Mouse (Mus musculus) lung, embryonic 16.5 days (tissue): ENCODE measurements around the gene Lmbrd2. TPM values are rescaled to one million over a fixed set of nuclear protein-coding genes. Genes with fewer than 3 reads are reported as not detected.

Source experiments
- ATAC-seq: fragments of 200-750 bp; cut with Nextera tagmentation; 2 replicates; pipeline ENCODE4 v1.8.0; 2017; ENCODE audit warnings: low read depth, mild to moderate bottlenecking, moderate library complexity
- H3K27ac ChIP-seq: fragments of 300-500 bp; sonication (generic); 2 replicates; pipeline ENCODE4 v1.5.1; 2014; ENCODE audit warnings: mild to moderate bottlenecking, control low read depth, low read length
- H3K27me3 ChIP-seq: fragments of 300-500 bp; sonication (generic); 2 replicates; pipeline ENCODE4 v1.6.1; 2014; ENCODE audit warnings: low read depth, low read length, mixed read lengths; ENCODE audit not compliant: control insufficient read depth, insufficient read depth
- H3K36me3 ChIP-seq: fragments of 300-500 bp; sonication (generic); 2 replicates; pipeline ENCODE4 v1.6.1; 2014; ENCODE audit warnings: low read length; ENCODE audit not compliant: control insufficient read depth, insufficient read depth
- H3K4me1 ChIP-seq: fragments of 300-500 bp; sonication (generic); replicated peaks from 2 replicates; pipeline ENCODE4 v1.6.1; 2014; ENCODE audit warnings: low read length, mixed read lengths; ENCODE audit not compliant: control insufficient read depth, insufficient read depth
- H3K4me2 ChIP-seq: fragments of 300-500 bp; sonication (generic); 2 replicates; pipeline ENCODE4 v1.6.1; 2014; ENCODE audit warnings: low read depth, low read length, control low read depth
- H3K4me3 ChIP-seq: fragments of 300-500 bp; sonication (generic); 2 replicates; pipeline ENCODE4 v1.5.1; 2014; ENCODE audit warnings: mild to moderate bottlenecking, low read length, control low read depth
- H3K9ac ChIP-seq: fragments of 300-500 bp; sonication (generic); 2 replicates; pipeline ENCODE4 v1.6.1; 2014; ENCODE audit warnings: low read length, control low read depth
- H3K9me3 ChIP-seq: fragments of 300-500 bp; sonication (generic); 2 replicates; pipeline ENCODE4 v1.6.1; 2016; ENCODE audit warnings: low read length; ENCODE audit not compliant: control insufficient read depth
- polyA plus RNA-seq: library from polyadenylated mRNA; unstranded; fragments of >200 nt; fragmentation: Nextera tagmentation; extraction: Ambion mirVana; gene quantifications from 2 replicates; pipeline ENCODE4 v1.2.1, GENCODE M21; 2015

Lmbrd2 gene
- polyA plus RNA-seq, 1 experiment from 2014 or later: 3.2 TPM

DNA sequence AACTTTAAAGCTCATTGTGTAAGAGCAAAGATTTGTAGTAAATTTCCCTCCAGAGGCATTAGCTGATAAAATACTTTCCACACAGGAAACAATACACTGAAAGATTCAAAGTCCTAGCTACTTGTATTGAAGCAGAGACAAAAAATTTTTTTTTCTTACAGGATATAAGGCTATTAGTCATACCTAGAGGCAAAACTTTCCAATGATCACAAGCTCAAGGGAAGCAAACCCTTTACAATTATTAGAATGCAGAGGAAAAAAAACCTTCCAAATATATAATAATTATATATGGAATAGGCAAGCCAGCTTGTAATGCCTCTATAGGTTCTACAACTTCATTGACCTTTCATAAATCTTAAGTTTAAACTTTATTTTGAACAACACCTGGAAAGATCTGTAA is 106.0 kb downstream of the Lmbrd2 start:
- H3K36me3 ChIP-seq: no peaks in the 10 kb centered on the region
- ATAC-seq: no peak

More for the DNA sequence above, 106.0 kb downstream of the Lmbrd2 start:
- Histone ChIP-seq H3K9me3 (no peaks in the 10 kb centered on the region), H3K27ac (no peak overlapping the region), H3K27me3 (no peaks in the 10 kb centered on the region), H3K4me2 (no peak overlapping the region), H3K4me3 (no peak overlapping the region), H3K4me1 (no peaks in the 10 kb centered on the region), H3K9ac (no peak overlapping the region)

Other genes starting within 250 kb of the Lmbrd2 start
- gene Ranbp3l, start 172.6 kb upstream of the Lmbrd2 start, polyA plus RNA-seq: 0.15 and 0.16 TPM in 2 replicates
- 27.4 and 31.8 TPM in 2 replicates for gene Nadk2, start 69.3 kb upstream of the Lmbrd2 start, polyA plus RNA-seq
- gene Skp2, start 14.9 kb downstream of the Lmbrd2 start, polyA plus RNA-seq: 60.2 and 67.4 TPM in 2 replicates
- not detected in 2 replicates for gene Ugt3a1, start 136.3 kb downstream of the Lmbrd2 start, polyA plus RNA-seq
- gene Ugt3a2, start 195.0 kb downstream of the Lmbrd2 start, polyA plus RNA-seq: 0.09 TPM in 1 of 2 replicates, not detected in the other